Mouse (Mus musculus): ENCODE data around the gene Dppa4.

Dppa4 gene

DNA sequence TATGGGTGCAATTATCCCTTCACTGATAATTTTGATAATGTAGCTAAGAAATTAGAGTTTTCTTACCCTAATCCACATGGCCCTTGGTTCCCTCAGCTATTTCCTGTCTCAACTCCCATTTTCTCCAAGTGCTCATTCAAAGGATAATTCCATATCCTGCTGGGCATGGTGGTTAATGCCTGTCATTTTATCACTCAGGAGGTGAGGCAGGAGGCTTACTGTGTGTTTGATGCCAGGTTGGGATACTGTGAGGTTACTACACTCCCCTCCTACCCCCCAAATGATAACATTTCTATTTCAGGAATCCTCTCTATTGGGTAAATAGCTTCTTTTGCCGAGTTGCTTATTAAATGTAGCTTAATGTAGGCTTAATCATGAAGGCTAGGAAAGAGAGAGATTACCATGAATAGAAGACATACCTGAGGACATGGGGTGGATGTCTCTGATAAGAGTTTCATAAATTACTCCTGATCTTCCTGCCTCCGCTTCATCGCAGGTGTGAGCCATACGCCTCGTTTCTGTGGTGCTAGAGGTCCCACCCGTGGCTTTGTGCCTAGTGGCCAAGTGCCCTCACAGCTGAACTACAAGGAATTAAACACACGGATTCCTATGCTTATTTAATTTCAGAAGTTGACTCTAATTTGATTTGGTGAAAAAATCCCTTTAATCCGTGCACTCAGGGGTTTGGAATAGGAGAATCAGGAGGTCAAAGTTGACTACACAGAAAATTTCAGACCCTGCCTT, 40.2 kb downstream of the Dppa4 start:
- DNase-seq (ENCODE audit: low read depth, low spot score) = no peak

GRCm38 (mm10) chr16:48326903-48327302, 43.4 kb downstream of the Dppa4 start:
- no peak for DNase-seq (ENCODE audit: low read depth, low spot score)

DNA sequence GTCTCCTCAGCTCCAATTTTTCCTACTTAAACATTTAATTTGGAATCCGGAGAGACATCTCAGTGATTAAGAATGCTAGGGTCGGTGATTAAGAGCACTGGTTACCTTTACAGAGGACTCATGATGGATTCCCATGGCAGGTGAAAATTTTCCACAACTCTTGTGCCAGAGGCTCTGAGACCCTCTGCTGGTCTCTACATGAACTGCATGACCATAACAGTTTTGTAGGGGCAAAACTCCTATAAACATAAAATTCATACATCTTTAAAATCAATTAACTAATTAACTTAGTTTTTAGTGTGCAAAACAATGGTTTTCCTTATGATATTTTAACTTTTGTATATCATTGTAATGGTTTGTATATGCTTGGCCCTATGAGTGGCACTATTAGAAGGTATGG, 44.9 kb downstream of the Dppa4 start:
- no peak for DNase-seq (ENCODE audit: low read depth, low spot score)

- DNase-seq (ENCODE audit: low read depth, low spot score) = no peak
These were observed 48.3 kb downstream of the Dppa4 start for GRCm38 (mm10) chr16:48331822-48332221.

- DNase-seq (ENCODE audit: low read depth, low spot score) = no peak
These were observed 51.8 kb downstream of the Dppa4 start for GRCm38 (mm10) chr16:48335326-48335725.
